Mouse (Mus musculus) thymus, adult 2 months (tissue): ENCODE data around the gene Gck. TPM values are rescaled to one million over a fixed set of nuclear protein-coding genes. Genes with fewer than 3 reads are reported as not detected.

Source experiments
- DNase-seq: peaks from one replicate; pipeline ENCODE4 v3.0.0; 2021
- H3K27ac ChIP-seq: fragments of 200-500 bp; 2 replicates; pipeline ENCODE4 v1.5.1; 2012; ENCODE audit warnings: low read length, control low read depth; ENCODE audit not compliant: control insufficient read depth, insufficient read depth
- H3K27me3 ChIP-seq: fragments of 200-500 bp; 2 replicates; pipeline ENCODE4 v1.6.1; 2012; ENCODE audit warnings: mild to moderate bottlenecking, low read length, moderate library complexity, mixed read lengths; ENCODE audit not compliant: control insufficient read depth, insufficient read depth
- H3K36me3 ChIP-seq: fragments of 200-500 bp; 2 replicates; pipeline ENCODE4 v1.6.1; 2012; ENCODE audit warnings: mild to moderate bottlenecking, low read length, moderate library complexity; ENCODE audit not compliant: control insufficient read depth, insufficient read depth
- H3K4me1 ChIP-seq: fragments of 200-500 bp; replicated peaks from 2 replicates; pipeline ENCODE4 v1.6.1; 2012; ENCODE audit warnings: low read length; ENCODE audit not compliant: control insufficient read depth, insufficient read depth
- H3K4me3 ChIP-seq: fragments of 200-500 bp; 2 replicates; pipeline ENCODE4 v1.5.1; 2012; ENCODE audit warnings: mild to moderate bottlenecking, low read length, control low read depth, moderate library complexity; ENCODE audit not compliant: control insufficient read depth, insufficient read depth
- CTCF ChIP-seq: fragments of 200-500 bp; IDR thresholded peaks from 2 replicates; pipeline ENCODE4 v1.5.1; 2012; ENCODE audit warnings: mild to moderate bottlenecking, control low read depth, low read length, moderate library complexity, borderline replicate concordance; ENCODE audit not compliant: control insufficient read depth, poor library complexity, insufficient read depth; ENCODE audit errors: extremely low read depth
- POLR2A ChIP-seq: fragments of 200-500 bp; IDR thresholded peaks from 2 replicates; pipeline ENCODE4 v1.6.1; 2012; ENCODE audit warnings: mild to moderate bottlenecking, low read length, control low read depth, moderate library complexity; ENCODE audit not compliant: control insufficient read depth, poor library complexity, insufficient read depth; ENCODE audit errors: extremely low read depth
- WGBS: fragments of 180-500 bp; shearing (Covaris S2); methylation state at CpG from one replicate; pipeline ENCODE4 v1.1.7; 2018; 5-methylcytosine and 5-hydroxymethylcytosine counted together
- polyA plus RNA-seq: library from polyadenylated mRNA; depleted of rRNA; stranded (reverse); fragments of >200 nt; gene quantifications from 2 replicates; pipeline ENCODE4 v1.2.3, GENCODE M21; 2012

Gene Gck
- polyA plus RNA-seq, 1 experiment, result 0.58 TPM

GRCm38 (mm10) chr11:5907096-5907495 lies 42.8 kb downstream of the Gck start:
- no peak overlapping the region for H3K27ac ChIP-seq

GRCm38 (mm10) chr11:5905778-5906518 lies 43.9 kb downstream of the Gck start:
- TF ChIP-seq POLR2A, result no peak
- TF ChIP-seq CTCF, result no peak
- Histone ChIP-seq H3K36me3 (no peaks in the 10 kb centered on the region), H3K4me1 (peaks cover 5% of the 10 kb centered on the region; the same call in 1 of the 2 replicates), H3K27ac (no peak overlapping the region), H3K4me3 (no peak overlapping the region), H3K27me3 (no peaks in the 10 kb centered on the region)
- 93% methylated on average over 10 of the region's 10 CpGs for WGBS
- no peak for DNase-seq

More at GRCm38 (mm10) chr11:5907096-5907495, 42.8 kb downstream of the Gck start:
- TF ChIP-seq CTCF (no peak), POLR2A (no peak)
- H3K4me3 ChIP-seq, result no peak overlapping the region
- H3K27me3 ChIP-seq, result no peaks in the 10 kb centered on the region
- 86% methylated on average over 5 of the region's 5 CpGs for WGBS
- H3K36me3 ChIP-seq, result no peaks in the 10 kb centered on the region
- peaks cover under 1% of the 10 kb centered on the region; the same call in 1 of the 2 replicates for H3K4me1 ChIP-seq
- DNase-seq, result no peak

GRCm38 (mm10) chr11:5904871-5905270 lies 45.0 kb downstream of the Gck start:
- no peak overlapping the region for H3K27ac ChIP-seq
- no peaks in the 10 kb centered on the region for H3K27me3 ChIP-seq
- DNase-seq, result no peak
- no peak overlapping the region for H3K4me3 ChIP-seq
- no peaks in the 10 kb centered on the region for H3K36me3 ChIP-seq
- TF ChIP-seq CTCF (no peak), POLR2A (no peak)
- peaks cover 5% of the 10 kb centered on the region; the same call in 1 of the 2 replicates for H3K4me1 ChIP-seq
- WGBS, result 94% methylated on average over 6 of the region's 6 CpGs

- H3K27ac ChIP-seq, result no peak overlapping the region
- no peak for DNase-seq
Observed at GRCm38 (mm10) chr11:5904357-5904756, 45.5 kb downstream of the Gck start.

GRCm38 (mm10) chr11:5903844-5904243 lies 46.0 kb downstream of the Gck start:
- TF ChIP-seq CTCF, result no peak
- TF ChIP-seq POLR2A, result no peak
- 93% methylated on average over 2 of the region's 2 CpGs for WGBS
- Histone ChIP-seq H3K4me3 (no peak overlapping the region), H3K27me3 (no peaks in the 10 kb centered on the region), H3K36me3 (no peaks in the 10 kb centered on the region), H3K27ac (no peak overlapping the region), H3K4me1 (peaks cover 5% of the 10 kb centered on the region; the same call in 1 of the 2 replicates)
- no peak for DNase-seq

More at GRCm38 (mm10) chr11:5904357-5904756, 45.5 kb downstream of the Gck start:
- Histone ChIP-seq H3K4me1 (peaks cover 5% of the 10 kb centered on the region; the same call in 1 of the 2 replicates), H3K36me3 (no peaks in the 10 kb centered on the region), H3K4me3 (no peak overlapping the region), H3K27me3 (no peaks in the 10 kb centered on the region)
- WGBS, result 95% methylated on average over 19 of the region's 19 CpGs
- TF ChIP-seq POLR2A, result no peak

GRCm38 (mm10) chr11:5902390-5902789 lies 47.5 kb downstream of the Gck start:
- no peaks in the 10 kb centered on the region for H3K36me3 ChIP-seq
- DNase-seq, result no peak
- H3K27ac ChIP-seq, result no peak overlapping the region
- H3K4me3 ChIP-seq, result no peak overlapping the region
- peaks cover 5% of the 10 kb centered on the region; the same call in 1 of the 2 replicates for H3K4me1 ChIP-seq
- 55% methylated on average over 6 of the region's 6 CpGs for WGBS
- H3K27me3 ChIP-seq, result no peaks in the 10 kb centered on the region
- TF ChIP-seq CTCF (no peak), POLR2A (no peak)

- Histone ChIP-seq H3K36me3 (no peaks in the 10 kb centered on the region), H3K27ac (no peak overlapping the region), H3K27me3 (no peaks in the 10 kb centered on the region), H3K4me3 (no peak overlapping the region), H3K4me1 (peaks cover 5% of the 10 kb centered on the region; the same call in 1 of the 2 replicates)
- DNase-seq, result no peak
- WGBS, result 38% methylated on average over 32 of the region's 32 CpGs
- no peak for TF ChIP-seq POLR2A
- TF ChIP-seq CTCF, result no peak
Observed at GRCm38 (mm10) chr11:5901950-5902349, 47.9 kb downstream of the Gck start.

- no peak overlapping the region for H3K27ac ChIP-seq
- no peak for TF ChIP-seq POLR2A
- no peak for TF ChIP-seq CTCF
- WGBS, result 76% methylated on average over 3 of the region's 3 CpGs
- no peaks in the 10 kb centered on the region for H3K27me3 ChIP-seq
- no peak overlapping the region for H3K4me3 ChIP-seq
- DNase-seq, result no peak
- H3K4me1 ChIP-seq, result peaks cover 5% of the 10 kb centered on the region; the same call in 1 of the 2 replicates
- H3K36me3 ChIP-seq, result no peaks in the 10 kb centered on the region
Observed at GRCm38 (mm10) chr11:5901320-5901719, 48.6 kb downstream of the Gck start.
